Mouse (Mus musculus): ENCODE measurements around the gene Ube2j1. TPM values are rescaled to one million over a fixed set of nuclear protein-coding genes. Genes with fewer than 3 reads are reported as not detected.
A peak's percentile ranks its signal among the peaks of the same experiment; 100 is the strongest.

Ube2j1 gene
- polyA plus RNA-seq, 1 experiment from 2014 or later, result 49.2 TPM

DNA sequence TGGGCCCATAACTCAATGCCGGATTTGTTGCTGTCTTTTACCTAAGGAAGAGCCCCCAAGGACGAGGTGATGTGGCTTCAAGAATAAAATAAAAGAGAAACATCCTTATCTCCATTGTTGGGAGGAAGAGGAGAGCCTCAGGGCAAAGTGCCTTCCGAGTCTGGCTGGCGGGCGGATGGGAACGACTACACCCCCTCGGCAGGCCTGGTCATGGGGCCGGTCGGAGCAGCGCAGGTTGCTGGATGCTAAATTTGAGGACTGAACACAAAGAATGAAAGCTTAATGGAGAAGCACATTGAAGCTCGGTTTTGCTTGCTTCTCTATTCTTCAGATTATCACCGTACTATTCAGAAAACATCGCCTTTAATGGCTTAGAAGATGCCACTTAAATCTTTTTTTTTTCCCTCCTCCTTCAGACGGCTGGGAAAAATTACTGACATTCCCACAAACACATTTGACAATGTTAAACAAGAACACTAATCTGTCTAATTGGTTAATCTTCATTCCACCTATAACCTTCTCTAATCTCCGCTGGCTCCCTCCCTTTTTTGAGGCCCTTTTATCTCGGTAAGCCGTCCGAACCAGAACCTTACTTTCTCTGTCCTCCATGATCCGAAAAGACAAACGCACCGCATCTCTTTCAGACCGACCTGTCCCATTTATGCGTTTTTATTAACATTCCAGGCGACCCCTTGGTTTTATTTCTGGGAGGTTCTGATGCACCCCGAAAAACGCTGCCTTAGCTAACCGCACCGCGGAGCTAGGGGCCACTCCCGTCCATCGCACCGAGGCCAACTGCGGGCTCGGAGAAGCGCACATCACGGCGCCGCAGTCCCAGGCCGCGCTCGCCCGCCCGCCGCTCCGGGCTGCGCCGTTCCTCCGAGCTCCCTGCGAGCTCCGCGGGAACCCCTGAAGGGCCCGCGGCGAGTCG is 687 bp upstream of the Ube2j1 start:
- H3K27me3 ChIP-seq, result no peaks in the 10 kb centered on the region
- WGBS, result 2% methylated on average over 55 of the region's 55 CpGs
- ATAC-seq (replicated peaks), result peak; percentile 83
- H3K4me3 ChIP-seq, result peak overlapping the region; percentile 92
- peak overlapping the region; percentile 97 for H3K27ac ChIP-seq (replicated peaks)
- peaks cover 4% of the 10 kb centered on the region; the same call in 1 of the 2 replicates for H3K36me3 ChIP-seq
- peak overlapping the region; percentile 95 for H3K9ac ChIP-seq (replicated peaks)
- H3K4me2 ChIP-seq (replicated peaks), result peak overlapping the region; percentile 53
- peaks cover 35% of the 10 kb centered on the region for H3K4me1 ChIP-seq
- no peaks in the 10 kb centered on the region for H3K9me3 ChIP-seq

DNA sequence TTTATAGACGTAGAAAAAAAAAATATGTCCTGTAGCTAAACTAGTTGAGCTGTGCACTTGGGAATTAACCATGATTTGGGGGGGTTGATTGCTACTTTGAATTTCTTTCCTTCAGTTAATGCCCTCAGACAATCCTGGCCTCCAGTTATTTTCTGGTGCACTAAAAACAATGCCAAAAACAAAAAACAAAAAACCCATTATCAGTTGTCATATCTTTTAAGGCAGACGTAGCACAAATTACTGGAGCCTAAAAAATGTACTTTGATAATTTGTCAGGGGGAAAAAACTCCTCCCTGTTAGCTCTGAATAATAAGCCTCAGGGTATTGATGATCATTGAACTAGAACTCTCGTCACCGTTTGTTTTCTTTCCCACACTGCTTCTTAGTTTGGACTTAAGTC is 829 bp downstream of the Ube2j1 start:
- H3K9me3 ChIP-seq, result no peaks in the 10 kb centered on the region
- H3K4me1 ChIP-seq, result peaks cover 35% of the 10 kb centered on the region
- peak overlapping the region; percentile 95 for H3K9ac ChIP-seq (replicated peaks)
- peaks cover 10% of the 10 kb centered on the region; the same call in 1 of the 2 replicates for H3K36me3 ChIP-seq
- H3K4me2 ChIP-seq (replicated peaks), result peak overlapping the region; percentile 53
- 3% methylated on average over 4 of the region's 4 CpGs for WGBS
- H3K27me3 ChIP-seq, result no peaks in the 10 kb centered on the region
- H3K27ac ChIP-seq (replicated peaks), result peak overlapping the region; percentile 97
- ATAC-seq (replicated peaks), result no peak
- H3K4me3 ChIP-seq, result peak overlapping the region; percentile 92

GRCm38 (mm10) chr4:33033515-33033914 is 2.3 kb downstream of the Ube2j1 start:
- H3K4me3 ChIP-seq, result no peak overlapping the region
- no peak for ATAC-seq (replicated peaks)
- no peaks in the 10 kb centered on the region for H3K27me3 ChIP-seq
- H3K4me2 ChIP-seq (replicated peaks), result no peak overlapping the region
- peaks cover 15% of the 10 kb centered on the region for H3K36me3 ChIP-seq
- no peak overlapping the region for H3K27ac ChIP-seq (replicated peaks)
- 90% methylated on average over 6 of the region's 6 CpGs for WGBS
- no peaks in the 10 kb centered on the region for H3K9me3 ChIP-seq
- H3K4me1 ChIP-seq, result peaks cover 35% of the 10 kb centered on the region
- H3K9ac ChIP-seq (replicated peaks), result no peak overlapping the region

DNA sequence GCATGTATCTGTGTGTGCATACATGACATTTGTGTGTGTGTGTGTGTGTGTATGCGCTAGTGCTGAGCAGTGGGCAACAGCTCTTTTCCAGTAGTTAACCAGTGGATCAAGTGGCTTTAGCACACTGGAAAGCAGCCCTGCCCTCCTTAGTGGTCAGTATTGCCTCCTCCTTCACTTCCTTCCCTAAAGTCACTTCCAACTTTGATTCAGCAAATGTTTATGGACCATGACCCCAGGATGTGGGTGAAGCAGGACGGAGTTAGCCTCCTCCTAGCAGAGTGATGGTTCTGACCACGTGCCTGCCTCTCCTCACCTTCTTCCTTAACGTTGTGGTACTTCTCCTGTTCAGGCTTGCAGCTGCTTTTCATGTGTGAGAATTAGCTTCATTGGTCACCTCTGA is 8.6 kb downstream of the Ube2j1 start:
- H3K27me3 ChIP-seq, result no peaks in the 10 kb centered on the region
- H3K9ac ChIP-seq (replicated peaks), result no peak overlapping the region
- ATAC-seq (replicated peaks), result no peak
- H3K4me2 ChIP-seq (replicated peaks), result no peak overlapping the region
- H3K4me1 ChIP-seq, result no peaks in the 10 kb centered on the region
- peaks cover 68% of the 10 kb centered on the region for H3K36me3 ChIP-seq
- H3K27ac ChIP-seq (replicated peaks), result no peak overlapping the region
- WGBS, result 89% methylated on average over 4 of the region's 4 CpGs
- H3K9me3 ChIP-seq, result no peaks in the 10 kb centered on the region
- H3K4me3 ChIP-seq, result no peak overlapping the region

GRCm38 (mm10) chr4:33049601-33050000 is 18.4 kb downstream of the Ube2j1 start:
- no peak overlapping the region for H3K27ac ChIP-seq (replicated peaks)
- H3K27me3 ChIP-seq, result no peaks in the 10 kb centered on the region
- peaks cover 70% of the 10 kb centered on the region for H3K36me3 ChIP-seq
- H3K4me3 ChIP-seq, result no peak overlapping the region
- 97% methylated on average over 11 of the region's 11 CpGs for WGBS
- H3K4me1 ChIP-seq, result no peaks in the 10 kb centered on the region
- no peak for ATAC-seq (replicated peaks)
- no peak overlapping the region for H3K9ac ChIP-seq (replicated peaks)
- no peaks in the 10 kb centered on the region for H3K9me3 ChIP-seq
- no peak overlapping the region for H3K4me2 ChIP-seq (replicated peaks)

DNA sequence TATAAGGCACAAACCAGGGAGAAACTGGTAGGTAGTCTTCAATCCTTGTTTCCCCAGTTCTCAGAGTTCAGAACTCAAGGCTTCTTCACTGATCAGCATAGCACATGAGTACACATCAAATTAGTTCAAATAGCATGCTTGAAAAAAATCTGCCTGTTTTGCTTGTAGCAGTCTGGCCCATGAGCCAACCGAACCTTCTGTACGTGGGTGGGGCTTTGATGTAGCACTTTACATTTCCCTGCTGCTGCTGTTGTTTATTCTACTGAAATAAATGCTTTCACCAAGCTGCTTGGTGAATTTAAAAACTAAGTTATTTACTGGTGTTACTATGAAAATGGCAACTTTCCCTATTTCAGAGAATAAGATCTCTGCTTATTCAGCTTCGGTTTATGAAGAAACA is 20.8 kb downstream of the Ube2j1 start:
- no peak overlapping the region for H3K9ac ChIP-seq (replicated peaks)
- ATAC-seq (replicated peaks), result no peak
- no peak overlapping the region for H3K4me3 ChIP-seq
- no peaks in the 10 kb centered on the region for H3K4me1 ChIP-seq
- H3K4me2 ChIP-seq (replicated peaks), result no peak overlapping the region
- 93% methylated on average over 3 of the region's 3 CpGs for WGBS
- peaks cover 48% of the 10 kb centered on the region for H3K36me3 ChIP-seq
- no peaks in the 10 kb centered on the region for H3K9me3 ChIP-seq
- H3K27me3 ChIP-seq, result no peaks in the 10 kb centered on the region
- no peak overlapping the region for H3K27ac ChIP-seq (replicated peaks)

- 84% methylated on average over 5 of the region's 5 CpGs for WGBS
- ATAC-seq (replicated peaks), result no peak
- Histone ChIP-seq H3K27ac (replicated peaks) (no peak overlapping the region), H3K9me3 (no peaks in the 10 kb centered on the region), H3K4me3 (no peak overlapping the region), H3K36me3 (peaks cover 44% of the 10 kb centered on the region), H3K4me1 (no peaks in the 10 kb centered on the region), H3K4me2 (replicated peaks) (no peak overlapping the region), H3K27me3 (no peaks in the 10 kb centered on the region), H3K9ac (replicated peaks) (no peak overlapping the region)
These were observed 21.4 kb downstream of the Ube2j1 start for GRCm38 (mm10) chr4:33052650-33053049.

DNA sequence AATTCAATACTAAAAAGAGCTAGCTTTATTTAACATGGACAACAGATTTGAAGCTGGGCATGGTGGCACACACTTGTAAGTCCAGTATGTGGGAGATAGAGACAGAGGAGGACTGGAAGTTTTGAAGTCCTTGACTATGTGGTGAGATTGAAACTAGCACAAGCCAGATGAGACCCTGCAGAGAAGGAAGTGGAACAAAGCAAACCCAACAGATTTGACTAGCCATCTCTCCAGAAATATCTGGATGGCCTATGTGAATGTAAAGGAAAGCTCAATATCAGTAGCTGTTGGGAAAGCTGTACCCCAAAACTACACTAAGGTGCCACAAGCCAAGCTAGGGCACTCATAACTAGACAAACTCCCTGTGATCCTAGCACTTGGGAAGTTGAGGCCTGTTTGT is 23.2 kb downstream of the Ube2j1 start:
- H3K36me3 ChIP-seq, result peaks cover 29% of the 10 kb centered on the region
- H3K9ac ChIP-seq (replicated peaks), result no peak overlapping the region
- H3K27ac ChIP-seq (replicated peaks), result no peak overlapping the region
- ATAC-seq (replicated peaks), result no peak
- H3K4me1 ChIP-seq, result no peaks in the 10 kb centered on the region
- no peak overlapping the region for H3K4me2 ChIP-seq (replicated peaks)
- no peak overlapping the region for H3K4me3 ChIP-seq
- no peaks in the 10 kb centered on the region for H3K9me3 ChIP-seq
- no peaks in the 10 kb centered on the region for H3K27me3 ChIP-seq

DNA sequence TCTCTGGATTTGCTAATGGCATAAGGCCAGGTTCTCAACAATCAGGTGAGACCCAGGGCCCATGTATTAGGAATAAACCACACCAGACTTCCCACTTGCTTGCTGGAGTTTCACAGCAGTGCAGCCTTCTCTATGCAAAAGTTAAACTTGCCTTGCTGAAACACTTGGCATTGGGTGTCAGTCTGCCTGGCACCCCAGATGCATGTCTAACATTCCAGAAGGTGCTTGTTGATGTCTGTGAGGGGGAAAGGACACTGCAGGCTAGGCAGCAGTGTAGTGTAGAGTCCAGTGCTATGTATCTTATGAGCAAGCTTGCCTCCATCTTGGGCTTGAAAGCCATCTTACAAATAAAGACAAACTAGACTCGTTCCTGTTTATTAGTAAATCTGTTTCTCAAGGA is 25.1 kb downstream of the Ube2j1 start:
- Histone ChIP-seq H3K27ac (replicated peaks) (no peak overlapping the region), H3K27me3 (no peaks in the 10 kb centered on the region), H3K4me2 (replicated peaks) (no peak overlapping the region), H3K4me3 (no peak overlapping the region), H3K9ac (replicated peaks) (no peak overlapping the region), H3K36me3 (peaks cover 13% of the 10 kb centered on the region), H3K4me1 (no peaks in the 10 kb centered on the region), H3K9me3 (no peaks in the 10 kb centered on the region)
- no peak for ATAC-seq (replicated peaks)
- WGBS, result 90% methylated on average over 1 of the region's 1 CpGs

DNA sequence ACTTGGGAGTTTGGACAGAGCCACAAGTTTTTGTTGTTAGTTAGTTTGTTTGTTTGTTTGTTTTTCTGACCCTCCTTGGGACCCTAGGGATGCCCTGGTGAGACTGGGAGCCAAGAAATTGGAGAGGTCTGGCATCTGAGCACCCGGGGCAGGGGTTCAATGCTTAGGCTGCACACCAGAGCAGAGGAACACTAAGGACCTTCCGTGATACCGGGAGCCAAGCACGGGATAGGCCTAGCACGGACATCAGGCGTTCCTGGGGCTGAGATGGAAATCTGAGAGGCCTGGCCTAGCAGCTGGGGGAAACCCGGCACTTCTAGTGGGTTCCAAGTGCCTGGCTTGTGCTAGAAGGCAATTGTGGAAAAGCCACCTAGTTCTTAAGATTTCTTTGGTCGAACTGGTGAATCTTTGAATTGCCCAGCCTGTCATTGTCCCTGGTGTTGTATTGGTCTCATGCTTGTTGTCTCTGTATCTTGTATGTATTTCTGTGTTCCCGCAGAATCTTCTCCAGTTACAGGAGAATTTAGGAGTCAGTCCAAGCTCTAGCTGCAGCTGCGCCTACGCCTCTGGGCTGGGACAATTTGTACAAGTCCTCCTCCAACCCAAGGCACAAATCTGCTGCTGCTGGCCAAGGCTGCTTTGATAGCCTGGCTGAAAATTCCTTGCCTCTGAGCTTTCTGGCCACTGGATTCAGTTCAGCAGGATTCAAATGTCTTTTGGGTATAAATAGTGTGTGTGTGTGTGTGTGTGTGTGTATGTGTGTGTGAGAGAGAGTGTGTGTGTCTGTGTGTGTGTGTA is 26.9 kb downstream of the Ube2j1 start:
- no peak overlapping the region for H3K9ac ChIP-seq (replicated peaks)
- no peak overlapping the region for H3K27ac ChIP-seq (replicated peaks)
- no peak overlapping the region for H3K4me2 ChIP-seq (replicated peaks)
- H3K9me3 ChIP-seq, result no peaks in the 10 kb centered on the region
- no peak overlapping the region for H3K4me3 ChIP-seq
- ATAC-seq (replicated peaks), result no peak
- no peaks in the 10 kb centered on the region for H3K4me1 ChIP-seq
- WGBS, result 84% methylated on average over 11 of the region's 11 CpGs
- no peaks in the 10 kb centered on the region for H3K27me3 ChIP-seq
- no peaks in the 10 kb centered on the region for H3K36me3 ChIP-seq

DNA sequence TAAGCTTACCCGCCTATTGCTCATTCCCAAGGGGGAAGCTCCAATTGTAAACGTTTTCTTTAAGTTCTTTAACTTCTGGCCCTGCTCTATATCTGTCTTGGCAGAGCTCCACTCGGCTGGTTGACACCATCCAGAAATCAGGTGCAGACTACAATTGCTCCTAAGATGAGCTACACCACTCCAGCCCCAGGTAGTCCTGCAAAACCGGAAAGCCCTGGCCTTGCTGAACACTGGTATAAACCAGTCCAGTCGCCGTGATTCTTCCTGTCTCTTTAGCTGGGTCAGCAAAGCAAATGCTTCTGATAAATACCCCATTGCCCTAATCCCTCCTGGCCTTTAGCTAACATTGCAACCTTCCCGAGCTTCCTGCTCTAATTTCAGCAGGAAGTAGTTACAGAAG is 29.9 kb downstream of the Ube2j1 start:
- H3K36me3 ChIP-seq, result no peaks in the 10 kb centered on the region
- H3K4me3 ChIP-seq, result no peak overlapping the region
- H3K27me3 ChIP-seq, result no peaks in the 10 kb centered on the region
- no peak for ATAC-seq (replicated peaks)
- H3K9me3 ChIP-seq, result no peaks in the 10 kb centered on the region
- no peaks in the 10 kb centered on the region for H3K4me1 ChIP-seq
- H3K27ac ChIP-seq (replicated peaks), result no peak overlapping the region
- 63% methylated on average over 7 of the region's 7 CpGs for WGBS
- H3K4me2 ChIP-seq (replicated peaks), result no peak overlapping the region
- H3K9ac ChIP-seq (replicated peaks), result no peak overlapping the region

DNA sequence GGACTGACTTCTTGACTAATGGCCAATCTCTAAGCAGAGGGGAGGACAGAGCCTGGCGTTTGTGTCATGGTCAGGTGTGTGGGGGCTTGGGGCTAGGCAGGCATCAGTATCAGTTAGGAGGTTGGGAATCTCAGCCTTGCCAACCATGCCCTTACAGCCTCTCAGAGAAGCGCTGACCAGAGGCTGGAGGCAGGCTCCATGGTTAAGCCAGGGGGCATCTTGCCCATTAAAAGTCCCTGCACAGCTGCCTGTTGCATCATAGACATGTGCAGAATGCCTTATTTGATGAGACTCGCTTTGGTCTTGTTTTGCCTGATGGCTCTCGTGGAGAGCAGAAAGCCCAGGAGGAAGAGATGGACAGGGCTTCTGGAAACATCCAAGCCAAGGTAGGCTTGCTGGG is 31.8 kb downstream of the Ube2j1 start, which contains the start of gene Gabrr2:
Gene Gabrr2 (plus strand): TSS at position 19 of the 400 bp plus-strand sequence.
- Histone ChIP-seq H3K36me3 (no peaks in the 10 kb centered on the region), H3K27me3 (no peaks in the 10 kb centered on the region), H3K4me2 (replicated peaks) (no peak within 1 kb of the TSS), H3K4me3 (no peak within 1 kb of the TSS), H3K4me1 (no peaks in the 10 kb centered on the region), H3K9me3 (no peaks in the 10 kb centered on the region), H3K27ac (replicated peaks) (no peak within 1 kb of the TSS), H3K9ac (replicated peaks) (no peak within 1 kb of the TSS)
- WGBS, result 91% methylated on average over 4 of the region's 4 CpGs
- no peak for ATAC-seq (replicated peaks)

Measured in forebrain, embryonic 15.5 days (tissue).